Mouse (Mus musculus): ENCODE results near the gene Rnase11. TPM values are rescaled to one million over a fixed set of nuclear protein-coding genes. Genes with fewer than 3 reads are reported as not detected.

Gene Rnase11
- polyA plus RNA-seq, 1 experiment from 2014 or later, result not detected

DNA sequence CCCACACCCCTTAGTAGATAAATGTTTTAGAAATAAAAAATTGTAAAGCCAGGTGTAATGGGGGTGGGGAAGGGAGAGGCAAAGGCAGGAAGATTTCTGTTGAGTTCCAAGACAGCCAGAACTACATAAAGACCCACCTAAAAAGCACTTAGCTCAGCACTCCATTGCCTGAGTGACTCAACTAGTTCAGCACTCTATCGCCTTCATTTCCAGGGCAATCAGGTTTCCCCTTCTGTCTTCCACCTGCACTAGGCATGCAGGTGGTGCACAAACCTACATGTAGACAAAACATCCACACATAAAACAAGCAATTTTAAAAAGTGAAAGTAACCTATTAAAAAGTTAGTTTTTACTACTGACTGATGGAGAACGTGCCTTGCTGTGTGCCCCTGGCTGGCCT, 35.1 kb upstream of the Rnase11 start:
- Histone ChIP-seq H3K9ac (ENCODE audit: low read depth, low read length) (no peak overlapping the region), H3K4me2 (peak overlapping the region; percentile 2; the same call in 1 of the 2 replicates), H3K9me3 (ENCODE audit: control insufficient read depth, low read length) (no peaks in the 10 kb centered on the region), H3K27me3 (replicated peaks; ENCODE audit: control insufficient read depth, insufficient read depth, low read length) (peaks cover 5% of the 10 kb centered on the region; the same call in 1 of the 2 replicates), H3K4me1 (replicated peaks; ENCODE audit: control insufficient read depth, insufficient read depth, low read length) (0 out of 2 replicates have a peak, but pooled peaks cover 3% of the 10 kb centered on the region), H3K27ac (ENCODE audit: low read depth, low read length) (no peak overlapping the region), H3K36me3 (ENCODE audit: control insufficient read depth, insufficient read depth, low read length) (no peaks in the 10 kb centered on the region), H3K4me3 (ENCODE audit: low read depth, low read length) (no peak overlapping the region)
- DNase-seq (ENCODE audit: low spot score) (no peak), ATAC-seq (replicated peaks; ENCODE audit: low FRiP score) (no peak)
- 73% methylated on average over 2 of the region's 2 CpGs for WGBS

- WGBS, result 13% methylated on average over 7 of the region's 7 CpGs
- 0 out of 2 replicates have a peak, but pooled peaks cover 3% of the 10 kb centered on the region for H3K4me1 ChIP-seq (replicated peaks; ENCODE audit: control insufficient read depth, insufficient read depth, low read length)
- no peak overlapping the region for H3K27ac ChIP-seq (ENCODE audit: low read depth, low read length)
- peak overlapping the region; percentile 90 for H3K4me2 ChIP-seq
- no peak overlapping the region for H3K9ac ChIP-seq (ENCODE audit: low read depth, low read length)
- H3K36me3 ChIP-seq (ENCODE audit: control insufficient read depth, insufficient read depth, low read length), result no peaks in the 10 kb centered on the region
- H3K4me3 ChIP-seq (ENCODE audit: low read depth, low read length), result peak overlapping the region; percentile 66
- no peaks in the 10 kb centered on the region for H3K9me3 ChIP-seq (ENCODE audit: control insufficient read depth, low read length)
- DNase-seq (ENCODE audit: low spot score), result no peak
- peaks cover 5% of the 10 kb centered on the region; the same call in 1 of the 2 replicates for H3K27me3 ChIP-seq (replicated peaks; ENCODE audit: control insufficient read depth, insufficient read depth, low read length)
- no peak for ATAC-seq (replicated peaks; ENCODE audit: low FRiP score)
Measured at GRCm38 (mm10) chr14:51083805-51084204, 33.8 kb upstream of the Rnase11 start.

DNA sequence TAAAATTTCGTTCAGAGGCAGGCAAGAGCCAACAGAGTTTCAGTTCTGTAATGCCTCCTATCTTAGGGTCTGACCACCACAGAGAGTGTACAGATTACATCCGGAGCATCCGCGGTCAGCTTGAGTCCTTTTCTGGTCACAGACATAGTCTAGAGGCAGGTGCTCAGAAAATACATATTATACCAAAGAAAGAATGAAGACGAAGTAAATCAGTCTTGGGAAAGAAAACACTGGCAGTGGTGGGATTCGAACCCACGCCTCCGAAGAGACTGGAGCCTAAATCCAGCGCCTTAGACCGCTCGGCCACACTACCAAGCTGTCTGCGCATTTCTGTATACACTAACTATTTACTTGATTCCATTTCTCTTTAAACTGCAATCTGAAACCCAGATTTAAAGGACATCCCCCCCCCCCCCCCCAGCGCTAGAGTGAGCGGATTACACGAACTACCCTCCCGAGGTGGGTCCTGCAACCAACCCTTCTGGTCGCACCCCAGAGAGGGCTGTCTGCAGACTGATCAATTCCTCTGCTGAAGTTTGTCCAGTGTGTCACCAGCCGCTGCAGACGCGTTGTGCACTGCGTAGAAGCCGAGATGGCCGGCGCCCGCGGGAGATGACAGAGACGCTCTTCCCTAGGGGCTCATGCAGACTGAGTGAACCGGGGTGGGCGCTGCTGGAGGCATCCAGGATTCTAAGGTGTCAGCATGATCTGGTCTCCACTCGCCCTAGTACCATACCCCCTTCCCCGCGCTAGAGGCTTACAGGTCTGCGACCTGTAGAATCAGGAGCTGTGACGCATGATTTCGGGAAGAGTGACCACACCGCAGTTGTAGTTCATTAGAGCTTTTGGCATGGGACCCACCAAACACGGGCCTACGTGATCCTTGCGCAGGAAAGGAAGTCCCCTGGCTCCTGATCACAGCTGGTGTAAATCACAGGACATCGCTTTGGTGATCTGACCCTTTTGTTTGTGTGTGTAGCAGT, 32.9 kb upstream of the Rnase11 start:
- Histone ChIP-seq H3K4me3 (ENCODE audit: low read depth, low read length) (peak overlapping the region; percentile 66), H3K27me3 (replicated peaks; ENCODE audit: control insufficient read depth, insufficient read depth, low read length) (peaks cover 5% of the 10 kb centered on the region; the same call in 1 of the 2 replicates), H3K4me1 (replicated peaks; ENCODE audit: control insufficient read depth, insufficient read depth, low read length) (0 out of 2 replicates have a peak, but pooled peaks cover 3% of the 10 kb centered on the region), H3K27ac (ENCODE audit: low read depth, low read length) (no peak overlapping the region), H3K4me2 (peak overlapping the region; percentile 90), H3K36me3 (ENCODE audit: control insufficient read depth, insufficient read depth, low read length) (no peaks in the 10 kb centered on the region), H3K9me3 (ENCODE audit: control insufficient read depth, low read length) (no peaks in the 10 kb centered on the region), H3K9ac (ENCODE audit: low read depth, low read length) (peak overlapping the region; percentile 52)
- DNase-seq (ENCODE audit: low spot score), result peak; percentile 71
- 2% methylated on average over 39 of the region's 40 CpGs for WGBS
- ATAC-seq (replicated peaks; ENCODE audit: low FRiP score), result peak; percentile 74

DNA sequence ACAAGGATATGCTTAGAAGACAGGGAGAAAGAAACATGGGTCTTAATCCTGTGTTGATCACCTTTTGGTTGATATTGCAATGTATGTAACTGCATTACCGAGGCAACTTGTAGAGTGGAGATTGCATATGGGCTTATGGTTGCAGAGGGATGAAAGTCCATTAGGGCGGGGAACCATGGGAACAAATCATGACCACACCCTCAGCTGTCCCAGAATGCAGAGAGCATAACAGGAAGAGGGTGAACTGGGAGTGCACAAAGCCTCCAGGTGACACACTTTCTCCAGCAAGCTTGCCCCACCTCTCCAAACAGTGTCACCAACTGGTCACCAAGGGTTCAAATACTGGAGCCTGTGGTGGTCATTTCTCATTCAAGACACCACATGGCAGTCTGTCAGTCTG, 31.1 kb upstream of the Rnase11 start:
- Histone ChIP-seq H3K4me2 (no peak overlapping the region), H3K9me3 (ENCODE audit: control insufficient read depth, low read length) (no peaks in the 10 kb centered on the region), H3K4me1 (replicated peaks; ENCODE audit: control insufficient read depth, insufficient read depth, low read length) (0 out of 2 replicates have a peak, but pooled peaks cover 3% of the 10 kb centered on the region), H3K27me3 (replicated peaks; ENCODE audit: control insufficient read depth, insufficient read depth, low read length) (peaks cover 5% of the 10 kb centered on the region; the same call in 1 of the 2 replicates), H3K4me3 (ENCODE audit: low read depth, low read length) (no peak overlapping the region), H3K9ac (ENCODE audit: low read depth, low read length) (no peak overlapping the region), H3K36me3 (ENCODE audit: control insufficient read depth, insufficient read depth, low read length) (no peaks in the 10 kb centered on the region), H3K27ac (ENCODE audit: low read depth, low read length) (no peak overlapping the region)
- DNase-seq (ENCODE audit: low spot score) (no peak), ATAC-seq (replicated peaks; ENCODE audit: low FRiP score) (no peak)
- 78% methylated on average over 2 of the region's 2 CpGs for WGBS

- ATAC-seq (replicated peaks; ENCODE audit: low FRiP score) (no peak), DNase-seq (ENCODE audit: low spot score) (no peak)
- 62% methylated on average over 1 of the region's 1 CpGs for whole genome bisulfite sequencing
- 0 out of 2 replicates have a peak, but pooled peaks cover 3% of the 10 kb centered on the region for H3K4me1 ChIP-seq (replicated peaks; ENCODE audit: control insufficient read depth, insufficient read depth, low read length)
- no peak overlapping the region for H3K4me3 ChIP-seq (ENCODE audit: low read depth, low read length)
- H3K9ac ChIP-seq (ENCODE audit: low read depth, low read length), result no peak overlapping the region
- no peaks in the 10 kb centered on the region for H3K9me3 ChIP-seq (ENCODE audit: control insufficient read depth, low read length)
- H3K27ac ChIP-seq (ENCODE audit: low read depth, low read length), result no peak overlapping the region
- no peak overlapping the region; the same call in 1 of the 2 replicates for H3K4me2 ChIP-seq
- H3K27me3 ChIP-seq (replicated peaks; ENCODE audit: control insufficient read depth, insufficient read depth, low read length), result peaks cover 5% of the 10 kb centered on the region; the same call in 1 of the 2 replicates
- H3K36me3 ChIP-seq (ENCODE audit: control insufficient read depth, insufficient read depth, low read length), result no peaks in the 10 kb centered on the region
Measured at GRCm38 (mm10) chr14:51079180-51079579, 29.2 kb upstream of the Rnase11 start.

- H3K27me3 ChIP-seq (replicated peaks; ENCODE audit: control insufficient read depth, insufficient read depth, low read length), result no peaks in the 10 kb centered on the region
- no peak within 1 kb of the TSS for H3K4me2 ChIP-seq
- DNase-seq (ENCODE audit: low spot score) (no peak), ATAC-seq (replicated peaks; ENCODE audit: low FRiP score) (no peak)
- no peak within 1 kb of the TSS for H3K27ac ChIP-seq (ENCODE audit: low read depth, low read length)
- H3K4me3 ChIP-seq (ENCODE audit: low read depth, low read length), result no peak within 1 kb of the TSS
- no peaks in the 10 kb centered on the region for H3K9me3 ChIP-seq (ENCODE audit: control insufficient read depth, low read length)
- 76% methylated on average over 3 of the region's 3 CpGs for WGBS
- no peak within 1 kb of the TSS for H3K9ac ChIP-seq (ENCODE audit: low read depth, low read length)
- no peaks in the 10 kb centered on the region for H3K36me3 ChIP-seq (ENCODE audit: control insufficient read depth, insufficient read depth, low read length)
- no peaks in the 10 kb centered on the region for H3K4me1 ChIP-seq (replicated peaks; ENCODE audit: control insufficient read depth, insufficient read depth, low read length)
Measured at GRCm38 (mm10) chr14:51074335-51074734, 24.4 kb upstream of the Rnase11 start, which contains the start of gene Olfr750. Gene Olfr750, minus strand, starts transcription at chr14:51074435.

DNA sequence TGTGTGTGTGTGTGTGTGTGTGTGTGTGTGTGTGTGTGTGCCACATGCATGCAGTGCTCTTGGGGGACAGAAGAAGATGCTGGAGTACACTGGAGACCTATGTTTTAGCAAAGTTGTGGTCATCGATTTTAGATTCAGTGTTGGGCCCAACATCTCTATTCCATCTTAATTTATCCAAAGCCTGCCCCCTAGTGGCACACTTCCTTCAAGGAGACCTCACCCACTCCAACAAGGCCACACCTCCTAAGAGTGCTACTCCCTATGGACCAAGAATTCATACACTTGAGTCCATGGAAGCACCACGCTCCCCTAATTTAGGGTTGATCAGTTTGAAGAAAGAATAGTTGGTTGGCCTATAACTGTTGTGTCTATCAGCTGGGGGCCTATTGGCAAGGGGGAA, 19.7 kb upstream of the Rnase11 start:
- Histone ChIP-seq H3K36me3 (ENCODE audit: control insufficient read depth, insufficient read depth, low read length) (no peaks in the 10 kb centered on the region), H3K4me2 (no peak overlapping the region), H3K27me3 (replicated peaks; ENCODE audit: control insufficient read depth, insufficient read depth, low read length) (no peaks in the 10 kb centered on the region), H3K4me1 (replicated peaks; ENCODE audit: control insufficient read depth, insufficient read depth, low read length) (no peaks in the 10 kb centered on the region), H3K9ac (ENCODE audit: low read depth, low read length) (no peak overlapping the region), H3K27ac (ENCODE audit: low read depth, low read length) (no peak overlapping the region), H3K4me3 (ENCODE audit: low read depth, low read length) (no peak overlapping the region), H3K9me3 (ENCODE audit: control insufficient read depth, low read length) (no peaks in the 10 kb centered on the region)
- DNase-seq (ENCODE audit: low spot score) (no peak), ATAC-seq (replicated peaks; ENCODE audit: low FRiP score) (no peak)
- WGBS, result 79% methylated on average over 2 of the region's 2 CpGs

GRCm38 (mm10) chr14:51068956-51069355, 19.0 kb upstream of the Rnase11 start:
- Histone ChIP-seq H3K4me3 (ENCODE audit: low read depth, low read length) (no peak overlapping the region), H3K4me1 (replicated peaks; ENCODE audit: control insufficient read depth, insufficient read depth, low read length) (no peaks in the 10 kb centered on the region), H3K36me3 (ENCODE audit: control insufficient read depth, insufficient read depth, low read length) (no peaks in the 10 kb centered on the region), H3K4me2 (no peak overlapping the region), H3K9ac (ENCODE audit: low read depth, low read length) (no peak overlapping the region), H3K9me3 (ENCODE audit: control insufficient read depth, low read length) (no peaks in the 10 kb centered on the region), H3K27me3 (replicated peaks; ENCODE audit: control insufficient read depth, insufficient read depth, low read length) (no peaks in the 10 kb centered on the region), H3K27ac (ENCODE audit: low read depth, low read length) (no peak overlapping the region)
- DNase-seq (ENCODE audit: low spot score), result no peak
- no peak for ATAC-seq (replicated peaks; ENCODE audit: low FRiP score)
- WGBS, result 86% methylated on average over 5 of the region's 5 CpGs

All from liver, embryonic 11.5 days (tissue).